In genomic region chr17:56405341-56405740, GRCm38 (mm10) we compare ENCODE assay signal across 19 mouse cellular contexts.
A peak's percentile ranks its signal among the peaks of the same experiment; 100 is the strongest.
DNase-seq lines count a peak whose midpoint lies in the region; ATAC-seq lines count a peak whose summit lies in the region.
"Had no signal": no experiment of that assay in that cellular context is flagged by ENCODE, and none has a peak within 500 bp of the region (broad histone marks: within the 10 kb centered on the region; RNA-seq: fewer than 3 reads in every experiment).

No protein-coding gene starts in this region.

- H3K4me1 ChIP-seq in hindbrain, embryonic 16.5 days (ENCODE audit: control insufficient read depth, insufficient read depth, low read depth, low read length) = peaks cover 32% of the 10 kb centered on the region
- peaks cover 36% of the 10 kb centered on the region for H3K4me1 ChIP-seq in hindbrain, embryonic 12.5 days
- H3K4me1 ChIP-seq in midbrain, embryonic 15.5 days = peaks cover 40% of the 10 kb centered on the region
- peaks cover 42% of the 10 kb centered on the region for H3K4me1 ChIP-seq in midbrain, embryonic 13.5 days (replicated peaks)

- no peak overlapping the region for H3K4me3 ChIP-seq in hindbrain, embryonic 16.5 days (ENCODE audit: low read length)
- no peak overlapping the region for H3K4me3 ChIP-seq in hindbrain, embryonic 12.5 days
- H3K4me3 ChIP-seq in midbrain, embryonic 15.5 days = no peak overlapping the region
- no peak overlapping the region for H3K4me3 ChIP-seq in midbrain, embryonic 13.5 days (replicated peaks)
- H3K4me3 ChIP-seq: embryonic facial prominence, embryonic 13.5 days; heart, embryonic 15.5 days; hindbrain, embryonic 10.5 days; limb, embryonic 15.5 days had no signal

- no peak for DNase-seq in cerebellum, adult 8-10 months
- DNase-seq: cerebellum, adult 11 months; heart, adult 18-20 months; kidney, postnatal 14 days; right cerebral cortex, postnatal 4 days; thymus, adult 2 months had no signal

- H3K9me3 ChIP-seq in hindbrain, embryonic 16.5 days (ENCODE audit: control insufficient read depth, low read length) = no peaks in the 10 kb centered on the region
- H3K9me3 ChIP-seq in hindbrain, embryonic 12.5 days (replicated peaks) = no peaks in the 10 kb centered on the region
- H3K9me3 ChIP-seq in midbrain, embryonic 15.5 days = no peaks in the 10 kb centered on the region
- H3K9me3 ChIP-seq in midbrain, embryonic 13.5 days = no peaks in the 10 kb centered on the region
- H3K9me3 ChIP-seq: embryonic facial prominence, embryonic 13.5 days; heart, embryonic 15.5 days; hindbrain, embryonic 10.5 days; limb, embryonic 15.5 days had no signal

- WGBS in hindbrain, embryonic 16.5 days = 92% methylated on average over 3 of the region's 3 CpGs
- 92% methylated on average over 3 of the region's 3 CpGs for WGBS in hindbrain, embryonic 12.5 days
- WGBS in midbrain, embryonic 15.5 days = 90% methylated on average over 3 of the region's 3 CpGs
- WGBS in midbrain, embryonic 13.5 days = 96% methylated on average over 3 of the region's 3 CpGs

- no peak overlapping the region for H3K4me2 ChIP-seq in hindbrain, embryonic 16.5 days (ENCODE audit: low read length)
- no peak overlapping the region for H3K4me2 ChIP-seq in hindbrain, embryonic 12.5 days (replicated peaks)
- no peak overlapping the region for H3K4me2 ChIP-seq in midbrain, embryonic 15.5 days
- no peak overlapping the region for H3K4me2 ChIP-seq in midbrain, embryonic 13.5 days (replicated peaks)
- H3K4me2 ChIP-seq: embryonic facial prominence, embryonic 13.5 days; heart, embryonic 15.5 days; limb, embryonic 15.5 days had no signal

- no peak overlapping the region for H3K9ac ChIP-seq in hindbrain, embryonic 16.5 days (ENCODE audit: low read depth, low read length)
- H3K9ac ChIP-seq in hindbrain, embryonic 12.5 days = no peak overlapping the region
- no peak overlapping the region for H3K9ac ChIP-seq in midbrain, embryonic 15.5 days
- no peak overlapping the region for H3K9ac ChIP-seq in midbrain, embryonic 13.5 days (replicated peaks)
- H3K9ac ChIP-seq: embryonic facial prominence, embryonic 13.5 days; heart, embryonic 15.5 days; limb, embryonic 15.5 days had no signal

- 0 out of 2 replicates have a peak overlapping the region, but pooled peaks have one; percentile 10 for H3K27ac ChIP-seq in hindbrain, embryonic 16.5 days (ENCODE audit: low read depth, low read length)
- no peak overlapping the region for H3K27ac ChIP-seq in hindbrain, embryonic 12.5 days
- H3K27ac ChIP-seq in midbrain, embryonic 15.5 days = 0 out of 2 replicates have a peak overlapping the region, but pooled peaks have one; percentile 0
- H3K27ac ChIP-seq in midbrain, embryonic 13.5 days = no peak overlapping the region
- H3K27ac ChIP-seq: embryonic facial prominence, embryonic 13.5 days; heart, embryonic 15.5 days; hindbrain, embryonic 10.5 days; limb, embryonic 15.5 days had no signal

- ATAC-seq in hindbrain, embryonic 16.5 days = no peak
- ATAC-seq in hindbrain, embryonic 12.5 days (ENCODE audit: low FRiP score) = no peak
- no peak for ATAC-seq in midbrain, embryonic 15.5 days (replicated peaks)
- no peak for ATAC-seq in midbrain, embryonic 13.5 days
- ATAC-seq in granulocyte monocyte progenitor cell, adult 5-6 weeks (replicated peaks; ENCODE audit: poor library complexity, severe bottlenecking) = peak; percentile 31
- 0 out of 2 replicates have a peak, but pooled peaks have one; percentile 28 for ATAC-seq in monocyte, adult 5-6 weeks (replicated peaks; ENCODE audit: insufficient number of reproducible peaks, low FRiP score, low TSS enrichment, poor library complexity, severe bottlenecking)
- ATAC-seq in activated CD4-positive, CD25-positive, alpha-beta regulatory T cell, adult 4 months = no peak
- ATAC-seq: CD4-positive, CD25-positive, alpha-beta regulatory T cell, adult 4 months; intestine, postnatal 0 days had no signal

- peaks cover 27% of the 10 kb centered on the region for H3K36me3 ChIP-seq in hindbrain, embryonic 16.5 days (ENCODE audit: control insufficient read depth, insufficient read depth, low read length)
- H3K36me3 ChIP-seq in hindbrain, embryonic 12.5 days = peaks cover 51% of the 10 kb centered on the region
- peaks cover 27% of the 10 kb centered on the region for H3K36me3 ChIP-seq in midbrain, embryonic 15.5 days (replicated peaks)
- peaks cover 53% of the 10 kb centered on the region for H3K36me3 ChIP-seq in midbrain, embryonic 13.5 days

- no peaks in the 10 kb centered on the region for H3K27me3 ChIP-seq in hindbrain, embryonic 16.5 days (replicated peaks; ENCODE audit: control insufficient read depth, insufficient read depth, low read length)
- no peaks in the 10 kb centered on the region for H3K27me3 ChIP-seq in hindbrain, embryonic 12.5 days
- H3K27me3 ChIP-seq in midbrain, embryonic 15.5 days (replicated peaks) = no peaks in the 10 kb centered on the region
- no peaks in the 10 kb centered on the region for H3K27me3 ChIP-seq in midbrain, embryonic 13.5 days
- H3K27me3 ChIP-seq: embryonic facial prominence, embryonic 13.5 days; heart, embryonic 15.5 days; limb, embryonic 15.5 days had no signal

Comparison
In these comparisons a context has a peak if more than half of its experiments do, and no peak if none do; other contexts are left out.
1. H3K27ac ChIP-seq: peak in hindbrain, embryonic 16.5 days (single experiment) and midbrain, embryonic 15.5 days (single experiment); none in hindbrain, embryonic 12.5 days (single experiment) and midbrain, embryonic 13.5 days (single experiment).
2. ATAC-seq: peak in granulocyte monocyte progenitor cell, adult 5-6 weeks (single experiment) and monocyte, adult 5-6 weeks (single experiment); none in hindbrain, embryonic 16.5 days (single experiment), hindbrain, embryonic 12.5 days (single experiment), midbrain, embryonic 15.5 days (single experiment), midbrain, embryonic 13.5 days (single experiment) and activated CD4-positive, CD25-positive, alpha-beta regulatory T cell, adult 4 months (single experiment).